Mouse (Mus musculus) frontal cortex, postnatal 10 days (tissue): ENCODE measurements around the gene Snx30.
A peak's percentile ranks its signal among the peaks of the same experiment; 100 is the strongest.

ENCODE experiments used
- DNase-seq, 2 experiments: peaks; one replicate each; pipeline ENCODE4 v3.0.0; 2022; ENCODE audit warnings: low spot score in 2 of 2, mixed read lengths in 1 of 2

The Snx30 gene

GRCm38 (mm10) chr4:59823470-59823869, 17.8 kb downstream of the Snx30 start:
- peak in 1 of 2 experiments; percentile 40 for DNase-seq

- DNase-seq: no peak
Measured at GRCm38 (mm10) chr4:59824860-59825259, 19.2 kb downstream of the Snx30 start.

GRCm38 (mm10) chr4:59825634-59826033, 20.0 kb downstream of the Snx30 start:
- no peak for DNase-seq

- no peak for DNase-seq
Measured at GRCm38 (mm10) chr4:59826381-59826780, 20.7 kb downstream of the Snx30 start.

- DNase-seq: no peak
Measured at GRCm38 (mm10) chr4:59829072-59829471, 23.4 kb downstream of the Snx30 start.

GRCm38 (mm10) chr4:59831038-59831437, 25.4 kb downstream of the Snx30 start:
- DNase-seq: no peak

- no peak for DNase-seq
Measured at GRCm38 (mm10) chr4:59832810-59833209, 27.2 kb downstream of the Snx30 start.

- no peak for DNase-seq
Measured at GRCm38 (mm10) chr4:59837659-59838058, 32.0 kb downstream of the Snx30 start.

- DNase-seq: no peak
Measured at GRCm38 (mm10) chr4:59844460-59845244, 39.0 kb downstream of the Snx30 start.

- DNase-seq: no peak
Measured at GRCm38 (mm10) chr4:59845245-59845637, 39.6 kb downstream of the Snx30 start.

- no peak for DNase-seq
Measured at GRCm38 (mm10) chr4:59847447-59847846, 41.8 kb downstream of the Snx30 start.

GRCm38 (mm10) chr4:59850181-59850580, 44.5 kb downstream of the Snx30 start:
- DNase-seq: peak; percentile 40 to 54

- no peak for DNase-seq
Measured at GRCm38 (mm10) chr4:59850886-59851623, 45.4 kb downstream of the Snx30 start.

- no peak for DNase-seq
Measured at GRCm38 (mm10) chr4:59853155-59853554, 47.5 kb downstream of the Snx30 start.

GRCm38 (mm10) chr4:59859693-59860425, 54.2 kb downstream of the Snx30 start:
- DNase-seq: no peak

GRCm38 (mm10) chr4:59860431-59860830, 54.8 kb downstream of the Snx30 start:
- no peak for DNase-seq

GRCm38 (mm10) chr4:59861871-59862270, 56.2 kb downstream of the Snx30 start:
- no peak for DNase-seq

- no peak for DNase-seq
Measured at GRCm38 (mm10) chr4:59862335-59862734, 56.7 kb downstream of the Snx30 start.

- DNase-seq: no peak
Measured at GRCm38 (mm10) chr4:59863869-59864268, 58.2 kb downstream of the Snx30 start.

GRCm38 (mm10) chr4:59868086-59868485, 62.4 kb downstream of the Snx30 start:
- DNase-seq: no peak

GRCm38 (mm10) chr4:59869488-59870057, 63.9 kb downstream of the Snx30 start:
- no peak for DNase-seq

- no peak for DNase-seq
Measured at GRCm38 (mm10) chr4:59870433-59870832, 64.8 kb downstream of the Snx30 start.
